13 mouse cellular contexts compared by ENCODE assay signal in the genomic region with DNA sequence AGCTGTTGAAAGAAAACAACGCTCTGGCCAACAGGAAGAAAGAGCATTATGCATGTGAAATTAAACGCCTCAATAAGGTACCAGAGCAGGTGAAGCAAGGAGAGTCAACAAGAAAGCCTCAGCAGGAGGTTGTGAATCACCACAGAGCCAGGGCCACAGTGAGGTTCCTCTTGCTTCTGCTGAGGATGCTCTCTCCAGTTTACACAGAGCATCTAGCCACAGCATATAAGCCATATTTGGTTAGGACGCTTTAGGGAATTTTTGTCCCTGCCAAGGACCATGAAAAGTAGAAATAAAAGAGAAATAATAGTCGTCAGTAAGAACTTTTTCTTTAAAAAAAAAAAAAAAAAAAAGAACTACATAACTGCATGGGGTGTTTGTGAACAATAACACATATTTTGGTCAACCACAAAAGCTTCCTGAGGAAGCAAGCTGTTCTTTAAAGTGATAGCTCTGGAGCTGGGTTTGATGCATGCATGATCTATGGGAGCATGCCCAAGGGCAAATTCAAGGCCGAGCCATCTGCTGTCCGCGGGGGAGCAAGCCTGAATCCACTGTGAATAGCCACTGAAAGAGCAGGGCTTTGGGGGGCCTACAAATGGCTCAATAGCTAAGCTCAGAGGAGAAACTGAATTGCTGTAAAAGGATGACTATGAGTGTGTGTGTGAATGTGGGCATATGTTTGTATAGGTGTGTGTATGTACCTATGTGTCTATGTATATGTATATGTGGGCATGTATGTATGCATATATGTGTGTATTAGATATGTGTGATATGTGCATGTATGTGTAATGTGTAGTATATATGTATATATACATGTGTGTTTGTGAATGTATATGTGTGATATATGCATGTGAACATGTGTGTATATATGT.
DNase-seq lines count a peak whose midpoint lies in the region; ATAC-seq and TF ChIP-seq lines count a peak whose summit lies in the region.
"Had no signal": no experiment of that assay in that cellular context is flagged by ENCODE, and none has a peak within 500 bp of the region (broad histone marks: within the 10 kb centered on the region; RNA-seq: fewer than 3 reads in every experiment).

No protein-coding gene starts in this region.

- H3K9ac ChIP-seq in forebrain, embryonic 11.5 days (ENCODE audit: low read length), result no peak overlapping the region
- H3K9ac ChIP-seq in forebrain, postnatal 0 days, result no peak overlapping the region
- H3K9ac ChIP-seq: embryonic facial prominence, embryonic 15.5 days; kidney, embryonic 15.5 days; liver, embryonic 14.5 days had no signal

- 25% methylated on average over 7 of the region's 7 CpGs for WGBS in forebrain, embryonic 11.5 days
- 20% methylated on average over 7 of the region's 7 CpGs for WGBS in forebrain, postnatal 0 days

- H3K4me1 ChIP-seq in forebrain, embryonic 11.5 days (replicated peaks; ENCODE audit: control insufficient read depth, insufficient read depth, low read length), result no peaks in the 10 kb centered on the region; the same call in 1 of the 2 replicates
- H3K4me1 ChIP-seq in forebrain, postnatal 0 days (ENCODE audit: insufficient read depth), result no peaks in the 10 kb centered on the region
- H3K4me1 ChIP-seq: embryonic facial prominence, embryonic 15.5 days; kidney, embryonic 15.5 days had no signal

- H3K4me2 ChIP-seq in forebrain, embryonic 11.5 days (ENCODE audit: low read depth, low read length, severe bottlenecking), result no peak overlapping the region
- no peak overlapping the region for H3K4me2 ChIP-seq in forebrain, postnatal 0 days (ENCODE audit: low read depth)
- H3K4me2 ChIP-seq: embryonic facial prominence, embryonic 15.5 days; kidney, embryonic 15.5 days had no signal

- no peaks in the 10 kb centered on the region for H3K36me3 ChIP-seq in forebrain, embryonic 11.5 days (ENCODE audit: control insufficient read depth, insufficient read depth, low read length)
- no peaks in the 10 kb centered on the region for H3K36me3 ChIP-seq in forebrain, postnatal 0 days (ENCODE audit: insufficient read depth)
- H3K36me3 ChIP-seq in splenic B cell, adult 2 months (ENCODE audit: control insufficient read depth, insufficient read depth, low read length, poor library complexity, severe bottlenecking), result no peaks in the 10 kb centered on the region
- H3K36me3 ChIP-seq: embryonic facial prominence, embryonic 15.5 days; kidney, embryonic 15.5 days had no signal

- no peaks in the 10 kb centered on the region for H3K9me3 ChIP-seq in forebrain, embryonic 11.5 days (ENCODE audit: control insufficient read depth, low read length)
- H3K9me3 ChIP-seq in forebrain, postnatal 0 days (ENCODE audit: low read length), result no peaks in the 10 kb centered on the region
- H3K9me3 ChIP-seq: embryonic facial prominence, embryonic 15.5 days; kidney, embryonic 15.5 days had no signal

- peak; percentile 55 for DNase-seq in forebrain, embryonic 11.5 days (ENCODE audit: low spot score)
- no peak for DNase-seq in forebrain, postnatal 0 days
- peak; percentile 39 for DNase-seq in retina, postnatal 1 day
- DNase-seq in retina, embryonic 14.5 days (ENCODE audit: low spot score), result no peak
- DNase-seq in splenic B cell, adult 2 months (ENCODE audit: low read depth, low spot score), result peak; percentile 26
- no peak for DNase-seq in heart, postnatal 10 days
- no peak for DNase-seq in urinary bladder, adult 18-20 months (ENCODE audit: low spot score in 2 of 2)
- DNase-seq: gastrocnemius, postnatal 10 days; spleen, adult 18-20 months had no signal

- no peak for TF ChIP-seq CTCF in forebrain, postnatal 0 days (IDR thresholded peaks at IDR 0.05; ENCODE audit: low read depth)

- intact Hi-C loops in heart, postnatal 10 days (cut with DNase I), result no loop called here

- 0 out of 2 replicates have a peak overlapping the region, but pooled peaks have one; percentile 31 for H3K27ac ChIP-seq in forebrain, embryonic 11.5 days (ENCODE audit: low read depth, low read length)
- H3K27ac ChIP-seq in forebrain, postnatal 0 days (ENCODE audit: low read depth, low read length), result no peak overlapping the region
- H3K27ac ChIP-seq: embryonic facial prominence, embryonic 15.5 days; kidney, embryonic 15.5 days; liver, embryonic 14.5 days had no signal

- H3K4me3 ChIP-seq in forebrain, embryonic 11.5 days (ENCODE audit: low read depth, low read length), result no peak overlapping the region
- no peak overlapping the region for H3K4me3 ChIP-seq in forebrain, postnatal 0 days (ENCODE audit: low read depth, low read length)
- H3K4me3 ChIP-seq: embryonic facial prominence, embryonic 15.5 days; kidney, embryonic 15.5 days had no signal

- no peaks in the 10 kb centered on the region for H3K27me3 ChIP-seq in forebrain, embryonic 11.5 days (ENCODE audit: control insufficient read depth, insufficient read depth, low read length)
- H3K27me3 ChIP-seq in forebrain, postnatal 0 days (ENCODE audit: insufficient read depth, low read length), result no peaks in the 10 kb centered on the region
- H3K27me3 ChIP-seq in splenic B cell, adult 2 months (ENCODE audit: control insufficient read depth, insufficient read depth, low read length, poor library complexity, severe bottlenecking), result no peaks in the 10 kb centered on the region
- H3K27me3 ChIP-seq: embryonic facial prominence, embryonic 15.5 days; kidney, embryonic 15.5 days had no signal

- peak; percentile 54 for ATAC-seq in forebrain, embryonic 11.5 days (replicated peaks; ENCODE audit: low FRiP score)
- no peak for ATAC-seq in forebrain, postnatal 0 days
- ATAC-seq in granulocyte monocyte progenitor cell, adult 5-6 weeks (replicated peaks; ENCODE audit: poor library complexity, severe bottlenecking), result peak; percentile 62

Comparison
In these comparisons a context has a peak if more than half of its experiments do, and no peak if none do; other contexts are left out.
1. DNase-seq: peak in forebrain, embryonic 11.5 days (single experiment), retina, postnatal 1 day (single experiment) and splenic B cell, adult 2 months (single experiment); none in forebrain, postnatal 0 days (single experiment), retina, embryonic 14.5 days (single experiment), heart, postnatal 10 days (0 of 2) and urinary bladder, adult 18-20 months (0 of 2).